Mouse (Mus musculus) fibroblast of lung, adult 2 months (primary cell): ENCODE measurements around the gene Piezo1.
A peak's percentile ranks its signal among the peaks of the same experiment; 100 is the strongest.
"Not testable (repeated sequence)": the region's sequence is repeated elsewhere in the genome, so short reads cannot be mapped to it uniquely, and the experiment has no call there.

Source experiments
- DNase-seq: peaks from one replicate; pipeline ENCODE4 v3.0.0-alpha.2; 2011; ENCODE audit warnings: low read depth

The Piezo1 gene

GRCm38 (mm10) chr8:122551265-122552051 lies at the start of gene Piezo1:
Piezo1 (minus strand) TSS chr8:122551329.
- DNase-seq, result peak; percentile 75

- no peak for DNase-seq
These were observed 49.5 kb upstream of the Piezo1 start for GRCm38 (mm10) chr8:122600666-122601065.

- DNase-seq, result no peak
These were observed 44.9 kb upstream of the Piezo1 start for GRCm38 (mm10) chr8:122596031-122596430.

GRCm38 (mm10) chr8:122593783-122594507 lies 42.8 kb upstream of the Piezo1 start:
- DNase-seq, result no peak

- no peak for DNase-seq
These were observed 42.1 kb upstream of the Piezo1 start for GRCm38 (mm10) chr8:122593240-122593639.

- DNase-seq, result no peak
These were observed 35.6 kb upstream of the Piezo1 start for GRCm38 (mm10) chr8:122586749-122587148.

GRCm38 (mm10) chr8:122586171-122586570 lies 35.0 kb upstream of the Piezo1 start:
- DNase-seq, result no peak

GRCm38 (mm10) chr8:122585411-122585891 lies 34.3 kb upstream of the Piezo1 start:
- peak; percentile 33 for DNase-seq

- DNase-seq, result no peak
These were observed 33.9 kb upstream of the Piezo1 start for GRCm38 (mm10) chr8:122584981-122585380.

- no peak for DNase-seq
These were observed 29.8 kb upstream of the Piezo1 start for GRCm38 (mm10) chr8:122580926-122581325.

GRCm38 (mm10) chr8:122579196-122579595 lies 28.1 kb upstream of the Piezo1 start:
- DNase-seq, result no peak

- no peak for DNase-seq
These were observed 26.0 kb upstream of the Piezo1 start for GRCm38 (mm10) chr8:122577116-122577515.

- DNase-seq, result peak; percentile 82
These were observed 25.5 kb upstream of the Piezo1 start, which contains the start of gene Aprt for GRCm38 (mm10) chr8:122576648-122577022. Aprt (minus strand) TSS chr8:122576909.

GRCm38 (mm10) chr8:122575735-122576647 lies 24.9 kb upstream of the Piezo1 start:
- no peak for DNase-seq

GRCm38 (mm10) chr8:122575286-122575685 lies 24.2 kb upstream of the Piezo1 start:
- no peak for DNase-seq

- no peak for DNase-seq
These were observed 23.6 kb upstream of the Piezo1 start for GRCm38 (mm10) chr8:122574667-122575251.

GRCm38 (mm10) chr8:122574264-122574663 lies 23.1 kb upstream of the Piezo1 start:
- no peak for DNase-seq

GRCm38 (mm10) chr8:122573577-122573976 lies 22.4 kb upstream of the Piezo1 start:
- no peak for DNase-seq

GRCm38 (mm10) chr8:122573176-122573575 lies 22.0 kb upstream of the Piezo1 start:
- not testable (repeated sequence) for DNase-seq

GRCm38 (mm10) chr8:122572751-122573150 lies 21.6 kb upstream of the Piezo1 start:
- DNase-seq, result no peak

GRCm38 (mm10) chr8:122571750-122572267 lies 20.7 kb upstream of the Piezo1 start:
- no peak for DNase-seq
